Mouse (Mus musculus) neural tube, embryonic 14.5 days (tissue): ENCODE results near the gene Sfxn1. TPM values are rescaled to one million over a fixed set of nuclear protein-coding genes. Genes with fewer than 3 reads are reported as not detected.

Experiments
- ATAC-seq: fragments of 200-750 bp; cut with Nextera tagmentation; 2 replicates; pipeline ENCODE4 v1.8.0; 2017; ENCODE audit warnings: low read depth, mild to moderate bottlenecking, moderate TSS enrichment, moderate library complexity
- H3K27ac ChIP-seq: fragments of 300-500 bp; sonication (generic); 2 replicates; pipeline ENCODE4 v1.5.1; 2014; ENCODE audit warnings: low read depth, mild to moderate bottlenecking, control low read depth, low read length, moderate library complexity, mixed read lengths
- H3K27me3 ChIP-seq: fragments of 300-500 bp; sonication (generic); 2 replicates; pipeline ENCODE4 v1.6.1; 2014; ENCODE audit warnings: low read length; ENCODE audit not compliant: control insufficient read depth, insufficient read depth
- H3K36me3 ChIP-seq: fragments of 300-500 bp; sonication (generic); 2 replicates; pipeline ENCODE4 v1.6.1; 2014; ENCODE audit warnings: low read length, mixed read lengths; ENCODE audit not compliant: control insufficient read depth, insufficient read depth
- H3K4me1 ChIP-seq: fragments of 300-500 bp; sonication (generic); 2 replicates; pipeline ENCODE4 v1.6.1; 2014; ENCODE audit warnings: low read length; ENCODE audit not compliant: control insufficient read depth, insufficient read depth
- H3K4me2 ChIP-seq: fragments of 300-500 bp; sonication (generic); 2 replicates; pipeline ENCODE4 v1.6.1; 2014; ENCODE audit warnings: mild to moderate bottlenecking, low read depth, low read length, control low read depth
- H3K4me3 ChIP-seq: fragments of 300-500 bp; sonication (generic); 2 replicates; pipeline ENCODE4 v1.5.1; 2014; ENCODE audit warnings: low read depth, low read length, control low read depth, mixed read lengths
- H3K9ac ChIP-seq: fragments of 300-500 bp; sonication (generic); replicated peaks from 2 replicates; pipeline ENCODE4 v1.6.1; 2014; ENCODE audit warnings: low read depth, mild to moderate bottlenecking, control low read depth, low read length, mixed read lengths
- H3K9me3 ChIP-seq: fragments of 300-500 bp; sonication (generic); 2 replicates; pipeline ENCODE4 v1.6.1; 2016; ENCODE audit warnings: low read length; ENCODE audit not compliant: control insufficient read depth
- WGBS: fragments of 180-500 bp; shearing (Covaris S2); extraction: QIAGEN DNeasy Blood & Tissue Kit; methylation state at CpG from one replicate; pipeline ENCODE4 v1.1.7; 2014; 5-methylcytosine and 5-hydroxymethylcytosine counted together
- polyA plus RNA-seq: library from polyadenylated mRNA; unstranded; fragments of >200 nt; fragmentation: Nextera tagmentation; extraction: Ambion mirVana; gene quantifications from 2 replicates; pipeline ENCODE4 v1.2.1, GENCODE M21; 2014

Sfxn1 gene
- polyA plus RNA-seq, 1 experiment from 2014 or later = 86.2 TPM

DNA sequence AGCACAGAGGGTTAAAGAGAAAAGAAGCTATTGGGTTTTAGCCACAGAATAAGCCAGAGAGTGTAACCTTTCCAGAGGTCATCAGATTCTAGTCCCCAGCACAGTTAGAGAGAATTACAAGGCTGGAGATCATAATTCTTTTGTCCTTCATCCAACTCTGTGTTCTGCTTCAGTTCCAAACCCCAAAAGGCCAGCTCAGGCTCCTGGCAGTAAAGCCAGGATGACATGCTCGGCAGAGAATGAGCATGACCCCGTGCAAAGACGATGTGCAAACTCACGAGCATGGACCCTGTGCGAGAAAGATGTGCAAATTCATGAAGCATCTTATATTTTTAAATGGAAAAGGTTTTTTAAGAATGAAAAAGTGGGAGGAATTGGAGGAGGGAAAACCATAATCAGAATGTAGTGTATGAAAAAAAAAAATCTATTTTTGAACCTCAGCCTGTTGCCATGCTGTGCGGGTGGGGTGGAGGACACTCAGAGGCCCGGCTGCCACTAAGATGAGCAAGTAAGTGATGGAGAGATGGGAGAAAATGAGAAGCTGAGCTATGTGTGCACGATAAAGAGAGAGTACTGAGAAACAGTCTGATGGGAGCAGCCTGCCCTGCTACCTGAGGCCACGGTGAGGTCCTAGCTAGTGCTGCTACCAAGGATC lies 66.2 kb downstream of the Sfxn1 start:
- Histone ChIP-seq H3K4me3 (no peak overlapping the region), H3K9ac (no peak overlapping the region), H3K4me2 (no peak overlapping the region), H3K4me1 (no peaks in the 10 kb centered on the region), H3K27ac (no peak overlapping the region), H3K36me3 (no peaks in the 10 kb centered on the region), H3K9me3 (no peaks in the 10 kb centered on the region), H3K27me3 (no peaks in the 10 kb centered on the region)
- ATAC-seq = no peak
- 78% methylated on average over 9 of the region's 9 CpGs for WGBS

- no peak overlapping the region for H3K27ac ChIP-seq
- no peak for ATAC-seq
- no peak overlapping the region for H3K9ac ChIP-seq
Observed at GRCm38 (mm10) chr13:54143788-54144187, 72.1 kb downstream of the Sfxn1 start.

GRCm38 (mm10) chr13:54144624-54145023 lies 73.0 kb downstream of the Sfxn1 start:
- Histone ChIP-seq H3K27me3 (no peaks in the 10 kb centered on the region), H3K4me2 (no peak overlapping the region), H3K36me3 (no peaks in the 10 kb centered on the region), H3K27ac (no peak overlapping the region), H3K9ac (no peak overlapping the region), H3K4me1 (peaks cover 6% of the 10 kb centered on the region; the same call in 1 of the 2 replicates), H3K9me3 (no peaks in the 10 kb centered on the region), H3K4me3 (no peak overlapping the region)
- no peak for ATAC-seq
- 67% methylated on average over 5 of the region's 5 CpGs for WGBS

More at GRCm38 (mm10) chr13:54143788-54144187, 72.1 kb downstream of the Sfxn1 start:
- no peak overlapping the region for H3K4me2 ChIP-seq
- 24% methylated on average over 5 of the region's 5 CpGs for WGBS
- H3K27me3 ChIP-seq = no peaks in the 10 kb centered on the region
- H3K4me1 ChIP-seq = peaks cover 6% of the 10 kb centered on the region; the same call in 1 of the 2 replicates
- H3K36me3 ChIP-seq = no peaks in the 10 kb centered on the region
- no peak overlapping the region for H3K4me3 ChIP-seq
- H3K9me3 ChIP-seq = no peaks in the 10 kb centered on the region

GRCm38 (mm10) chr13:54147328-54147727 lies 75.7 kb downstream of the Sfxn1 start:
- H3K9ac ChIP-seq = no peak overlapping the region
- no peak overlapping the region for H3K27ac ChIP-seq
- H3K4me1 ChIP-seq = peaks cover 6% of the 10 kb centered on the region; the same call in 1 of the 2 replicates
- no peaks in the 10 kb centered on the region for H3K36me3 ChIP-seq
- ATAC-seq = no peak
- H3K27me3 ChIP-seq = no peaks in the 10 kb centered on the region
- 70% methylated on average over 1 of the region's 1 CpGs for WGBS
- H3K4me3 ChIP-seq = no peak overlapping the region
- H3K9me3 ChIP-seq = no peaks in the 10 kb centered on the region
- H3K4me2 ChIP-seq = no peak overlapping the region

- Histone ChIP-seq H3K4me1 (no peaks in the 10 kb centered on the region), H3K9ac (no peak overlapping the region), H3K4me3 (no peak overlapping the region), H3K27me3 (no peaks in the 10 kb centered on the region), H3K36me3 (no peaks in the 10 kb centered on the region), H3K4me2 (no peak overlapping the region), H3K27ac (no peak overlapping the region), H3K9me3 (no peaks in the 10 kb centered on the region)
- ATAC-seq = no peak
- 77% methylated on average over 1 of the region's 1 CpGs for WGBS
Observed at GRCm38 (mm10) chr13:54152421-54152820, 80.8 kb downstream of the Sfxn1 start.

DNA sequence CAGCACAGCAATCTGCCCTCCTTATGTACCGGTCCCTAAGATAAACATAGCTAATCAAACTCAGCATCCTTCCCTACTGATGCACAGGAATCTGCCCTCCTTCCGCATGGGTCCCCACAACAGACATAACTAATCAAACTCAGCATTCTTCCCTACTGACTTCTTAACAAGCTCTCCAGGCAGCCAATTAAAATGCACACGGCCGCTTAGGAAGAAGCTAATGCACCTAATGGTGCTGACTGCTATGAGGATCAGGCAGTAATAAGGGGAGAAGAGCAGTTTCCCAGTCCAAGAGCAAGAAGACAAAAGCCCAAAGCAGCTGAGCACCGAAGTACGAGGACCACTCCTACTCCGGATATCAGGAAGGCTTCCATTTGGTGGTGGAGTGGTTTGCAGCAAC lies 81.2 kb downstream of the Sfxn1 start:
- H3K9ac ChIP-seq = no peak overlapping the region
- no peaks in the 10 kb centered on the region for H3K27me3 ChIP-seq
- H3K4me2 ChIP-seq = no peak overlapping the region
- H3K27ac ChIP-seq = no peak overlapping the region
- no peaks in the 10 kb centered on the region for H3K36me3 ChIP-seq
- WGBS = 51% methylated on average over 7 of the region's 7 CpGs
- H3K4me1 ChIP-seq = no peaks in the 10 kb centered on the region
- no peaks in the 10 kb centered on the region for H3K9me3 ChIP-seq
- H3K4me3 ChIP-seq = no peak overlapping the region
- ATAC-seq = no peak

DNA sequence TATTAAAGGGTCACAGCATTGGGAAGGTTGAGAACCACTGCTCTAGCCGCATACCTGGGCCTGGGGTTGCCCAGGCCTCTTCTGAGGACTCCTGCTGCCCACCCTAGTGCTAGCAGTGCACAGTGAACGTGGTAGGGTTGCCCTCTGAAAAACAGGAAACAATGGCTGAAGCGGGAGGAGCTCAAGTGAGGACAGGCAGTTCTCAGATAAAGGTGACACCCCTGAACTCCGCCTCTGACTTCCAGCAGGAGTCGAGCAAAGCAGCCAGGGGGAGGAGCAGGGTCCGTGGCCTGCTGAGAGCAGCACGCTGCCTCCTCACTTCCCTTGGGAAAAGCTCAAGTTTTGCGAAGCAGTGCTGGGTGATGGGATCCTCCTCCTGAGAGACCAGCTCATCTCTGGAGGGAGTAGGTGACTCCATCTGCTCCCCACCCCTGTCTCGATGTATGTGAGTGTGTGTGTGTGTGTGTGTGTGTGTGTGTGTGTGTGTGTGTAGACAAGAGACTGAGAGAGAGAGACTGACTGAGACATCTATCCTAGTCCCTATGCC lies 82.1 kb downstream of the Sfxn1 start:
- no peak overlapping the region for H3K4me3 ChIP-seq
- H3K4me1 ChIP-seq = peaks cover under 1% of the 10 kb centered on the region; the same call in 1 of the 2 replicates
- no peak overlapping the region for H3K9ac ChIP-seq
- no peak overlapping the region for H3K27ac ChIP-seq
- no peaks in the 10 kb centered on the region for H3K9me3 ChIP-seq
- whole genome bisulfite sequencing = 18% methylated on average over 9 of the region's 9 CpGs
- no peak overlapping the region for H3K4me2 ChIP-seq
- no peaks in the 10 kb centered on the region for H3K36me3 ChIP-seq
- no peak for ATAC-seq
- H3K27me3 ChIP-seq = no peaks in the 10 kb centered on the region

DNA sequence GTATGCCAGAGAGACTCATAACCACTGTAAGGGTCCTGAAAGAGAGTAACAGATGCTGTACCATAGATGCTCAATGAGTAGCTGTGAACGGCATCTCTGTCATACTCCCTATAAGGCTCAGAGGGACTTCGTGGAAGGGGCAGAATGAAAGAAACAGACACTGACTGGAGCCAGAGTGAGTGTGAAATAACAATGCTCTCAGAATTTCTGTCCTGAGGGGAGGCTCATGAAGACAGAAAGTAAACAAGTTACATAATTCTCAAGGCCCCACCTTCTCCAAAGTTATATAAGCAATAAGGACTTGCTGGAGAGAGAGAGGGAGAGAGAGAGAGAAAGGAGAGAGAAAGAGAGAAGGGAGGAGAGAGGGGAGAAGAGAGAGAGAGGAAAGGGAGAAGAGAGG lies 84.2 kb downstream of the Sfxn1 start:
- Histone ChIP-seq H3K4me1 (peaks cover 4% of the 10 kb centered on the region; the same call in 1 of the 2 replicates), H3K36me3 (no peaks in the 10 kb centered on the region), H3K9ac (no peak overlapping the region), H3K27ac (no peak overlapping the region), H3K4me3 (no peak overlapping the region), H3K9me3 (no peaks in the 10 kb centered on the region), H3K4me2 (no peak overlapping the region), H3K27me3 (no peaks in the 10 kb centered on the region)
- ATAC-seq = no peak
- WGBS = 89% methylated on average over 2 of the region's 2 CpGs
